Mouse (Mus musculus): ENCODE measurements at regions not wholly inside any gene's neighbourhood (a gene's known extent, or its start where the extent isn't known, plus 50 kb on each side); places are given as distances from the start of the nearest gene placed in this dataset.

- ATAC-seq (replicated peaks; ENCODE audit: low FRiP score, low read depth): no peak
- no peaks in the 10 kb centered on the region for H3K4me1 ChIP-seq (replicated peaks; ENCODE audit: insufficient read depth, low read length)
These were observed 314.9 kb downstream of the Mllt3 start for GRCm38 (mm10) chr4:87718166-87718805.

GRCm38 (mm10) chr4:87715212-87715933 is 317.8 kb downstream of the Mllt3 start:
- Histone ChIP-seq H3K9ac (ENCODE audit: low read depth, low read length) (no peak overlapping the region), H3K9me3 (replicated peaks; ENCODE audit: low read length) (no peaks in the 10 kb centered on the region), H3K4me2 (ENCODE audit: low read length) (no peak overlapping the region), H3K4me3 (replicated peaks; ENCODE audit: low read depth, low read length) (no peak overlapping the region), H3K27me3 (ENCODE audit: insufficient read depth, low read length) (no peaks in the 10 kb centered on the region), H3K36me3 (ENCODE audit: insufficient read depth, low read length) (no peaks in the 10 kb centered on the region), H3K27ac (no peak overlapping the region), H3K4me1 (replicated peaks; ENCODE audit: insufficient read depth, low read length) (no peaks in the 10 kb centered on the region)
- DNase-seq (ENCODE audit: low spot score) (no peak), ATAC-seq (replicated peaks; ENCODE audit: low FRiP score, low read depth) (no peak)
- TF ChIP-seq CTCF (IDR thresholded peaks at IDR 0.05; ENCODE audit: low read depth): no peak
- 71% methylated on average over 11 of the region's 11 CpGs for WGBS

More at GRCm38 (mm10) chr4:87718166-87718805, 314.9 kb downstream of the Mllt3 start:
- Histone ChIP-seq H3K27me3 (ENCODE audit: insufficient read depth, low read length) (no peaks in the 10 kb centered on the region), H3K9me3 (replicated peaks; ENCODE audit: low read length) (no peaks in the 10 kb centered on the region), H3K36me3 (ENCODE audit: insufficient read depth, low read length) (no peaks in the 10 kb centered on the region), H3K4me2 (ENCODE audit: low read length) (no peak overlapping the region), H3K27ac (no peak overlapping the region), H3K4me3 (replicated peaks; ENCODE audit: low read depth, low read length) (no peak overlapping the region), H3K9ac (ENCODE audit: low read depth, low read length) (no peak overlapping the region)
- WGBS: 40% methylated on average over 9 of the region's 9 CpGs
- TF ChIP-seq CTCF (IDR thresholded peaks at IDR 0.05; ENCODE audit: low read depth): no peak
- DNase-seq (ENCODE audit: low spot score): no peak

GRCm38 (mm10) chr4:87712691-87713090 is 320.5 kb downstream of the Mllt3 start:
- H3K27me3 ChIP-seq (ENCODE audit: insufficient read depth, low read length): no peaks in the 10 kb centered on the region
- H3K4me3 ChIP-seq (replicated peaks; ENCODE audit: low read depth, low read length): no peak overlapping the region
- H3K4me1 ChIP-seq (replicated peaks; ENCODE audit: insufficient read depth, low read length): peaks cover 2% of the 10 kb centered on the region; the same call in 1 of the 2 replicates
- no peak for TF ChIP-seq CTCF (IDR thresholded peaks at IDR 0.05; ENCODE audit: low read depth)
- H3K9ac ChIP-seq (ENCODE audit: low read depth, low read length): peak overlapping the region; percentile 18; the same call in 1 of the 2 replicates
- DNase-seq (ENCODE audit: low spot score): no peak
- H3K9me3 ChIP-seq (replicated peaks; ENCODE audit: low read length): no peaks in the 10 kb centered on the region
- WGBS: 42% methylated on average over 2 of the region's 2 CpGs
- no peak for ATAC-seq (replicated peaks; ENCODE audit: low FRiP score, low read depth)
- no peaks in the 10 kb centered on the region for H3K36me3 ChIP-seq (ENCODE audit: insufficient read depth, low read length)
- H3K4me2 ChIP-seq (ENCODE audit: low read length): no peak overlapping the region
- H3K27ac ChIP-seq: no peak overlapping the region

GRCm38 (mm10) chr4:87712286-87712685 is 320.9 kb downstream of the Mllt3 start:
- H3K4me3 ChIP-seq (replicated peaks; ENCODE audit: low read depth, low read length): no peak overlapping the region
- H3K27me3 ChIP-seq (ENCODE audit: insufficient read depth, low read length): no peaks in the 10 kb centered on the region
- no peaks in the 10 kb centered on the region for H3K36me3 ChIP-seq (ENCODE audit: insufficient read depth, low read length)
- ATAC-seq (replicated peaks; ENCODE audit: low FRiP score, low read depth) (no peak; the same call in 1 of the 2 replicates), DNase-seq (ENCODE audit: low spot score) (peak; percentile 54)
- WGBS: 68% methylated on average over 3 of the region's 3 CpGs
- H3K9me3 ChIP-seq (replicated peaks; ENCODE audit: low read length): no peaks in the 10 kb centered on the region
- peaks cover 2% of the 10 kb centered on the region; the same call in 1 of the 2 replicates for H3K4me1 ChIP-seq (replicated peaks; ENCODE audit: insufficient read depth, low read length)
- no peak for TF ChIP-seq CTCF (IDR thresholded peaks at IDR 0.05; ENCODE audit: low read depth)
- H3K27ac ChIP-seq: no peak overlapping the region
- H3K4me2 ChIP-seq (ENCODE audit: low read length): no peak overlapping the region
- H3K9ac ChIP-seq (ENCODE audit: low read depth, low read length): no peak overlapping the region

GRCm38 (mm10) chr4:87711185-87711827 is 321.9 kb downstream of the Mllt3 start:
- Histone ChIP-seq H3K4me3 (replicated peaks; ENCODE audit: low read depth, low read length) (no peak overlapping the region), H3K4me2 (ENCODE audit: low read length) (no peak overlapping the region), H3K9ac (ENCODE audit: low read depth, low read length) (no peak overlapping the region), H3K9me3 (replicated peaks; ENCODE audit: low read length) (no peaks in the 10 kb centered on the region), H3K27ac (no peak overlapping the region), H3K4me1 (replicated peaks; ENCODE audit: insufficient read depth, low read length) (peaks cover 2% of the 10 kb centered on the region; the same call in 1 of the 2 replicates), H3K27me3 (ENCODE audit: insufficient read depth, low read length) (no peaks in the 10 kb centered on the region), H3K36me3 (ENCODE audit: insufficient read depth, low read length) (no peaks in the 10 kb centered on the region)
- 90% methylated on average over 8 of the region's 8 CpGs for WGBS
- DNase-seq (ENCODE audit: low spot score) (no peak), ATAC-seq (replicated peaks; ENCODE audit: low FRiP score, low read depth) (no peak)
- no peak for TF ChIP-seq CTCF (IDR thresholded peaks at IDR 0.05; ENCODE audit: low read depth)

- H3K4me2 ChIP-seq (ENCODE audit: low read length): no peak overlapping the region
- no peak for TF ChIP-seq CTCF (IDR thresholded peaks at IDR 0.05; ENCODE audit: low read depth)
- peak; percentile 91 for ATAC-seq (replicated peaks; ENCODE audit: low FRiP score, low read depth)
These were observed 324.1 kb downstream of the Mllt3 start for GRCm38 (mm10) chr4:87708981-87709645.

More at GRCm38 (mm10) chr4:87708981-87709645, 324.1 kb downstream of the Mllt3 start:
- peaks cover 2% of the 10 kb centered on the region; the same call in 1 of the 2 replicates for H3K4me1 ChIP-seq (replicated peaks; ENCODE audit: insufficient read depth, low read length)
- no peak overlapping the region for H3K27ac ChIP-seq
- H3K9ac ChIP-seq (ENCODE audit: low read depth, low read length): no peak overlapping the region
- WGBS: 8% methylated on average over 5 of the region's 5 CpGs
- no peaks in the 10 kb centered on the region for H3K9me3 ChIP-seq (replicated peaks; ENCODE audit: low read length)
- peak; percentile 91 for DNase-seq (ENCODE audit: low spot score)
- no peak overlapping the region for H3K4me3 ChIP-seq (replicated peaks; ENCODE audit: low read depth, low read length)
- no peaks in the 10 kb centered on the region for H3K36me3 ChIP-seq (ENCODE audit: insufficient read depth, low read length)
- no peaks in the 10 kb centered on the region for H3K27me3 ChIP-seq (ENCODE audit: insufficient read depth, low read length)
